Mouse (Mus musculus) retina, postnatal 7 days (tissue): ENCODE measurements around the gene Scamp3.

Source experiments
- DNase-seq: peaks from one replicate; pipeline ENCODE4 v3.0.0-alpha.2; 2012; ENCODE audit warnings: low read depth, low spot score

Scamp3 gene

DNA sequence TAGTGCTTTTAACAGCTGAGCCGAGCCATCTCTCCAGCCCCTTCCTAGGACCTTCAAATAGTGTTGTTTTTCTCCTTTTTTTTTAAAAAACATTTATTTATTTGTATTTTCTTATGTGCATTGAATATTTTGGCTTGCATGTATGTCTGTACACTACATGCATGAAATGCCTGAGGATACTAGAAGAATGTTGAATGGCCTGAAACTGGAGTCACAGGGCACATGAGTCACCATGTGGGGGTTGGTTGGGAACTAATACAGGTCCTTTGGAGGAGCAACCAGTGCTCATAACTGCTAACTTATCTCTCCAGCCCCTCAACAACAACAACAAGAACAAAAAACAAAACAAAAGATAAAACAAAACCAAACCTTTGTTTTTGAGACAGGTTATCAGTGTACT, 14.2 kb upstream of the Scamp3 start:
- no peak for DNase-seq

GRCm38 (mm10) chr3:89163643-89164245, 13.5 kb upstream of the Scamp3 start:
- DNase-seq, result no peak

DNA sequence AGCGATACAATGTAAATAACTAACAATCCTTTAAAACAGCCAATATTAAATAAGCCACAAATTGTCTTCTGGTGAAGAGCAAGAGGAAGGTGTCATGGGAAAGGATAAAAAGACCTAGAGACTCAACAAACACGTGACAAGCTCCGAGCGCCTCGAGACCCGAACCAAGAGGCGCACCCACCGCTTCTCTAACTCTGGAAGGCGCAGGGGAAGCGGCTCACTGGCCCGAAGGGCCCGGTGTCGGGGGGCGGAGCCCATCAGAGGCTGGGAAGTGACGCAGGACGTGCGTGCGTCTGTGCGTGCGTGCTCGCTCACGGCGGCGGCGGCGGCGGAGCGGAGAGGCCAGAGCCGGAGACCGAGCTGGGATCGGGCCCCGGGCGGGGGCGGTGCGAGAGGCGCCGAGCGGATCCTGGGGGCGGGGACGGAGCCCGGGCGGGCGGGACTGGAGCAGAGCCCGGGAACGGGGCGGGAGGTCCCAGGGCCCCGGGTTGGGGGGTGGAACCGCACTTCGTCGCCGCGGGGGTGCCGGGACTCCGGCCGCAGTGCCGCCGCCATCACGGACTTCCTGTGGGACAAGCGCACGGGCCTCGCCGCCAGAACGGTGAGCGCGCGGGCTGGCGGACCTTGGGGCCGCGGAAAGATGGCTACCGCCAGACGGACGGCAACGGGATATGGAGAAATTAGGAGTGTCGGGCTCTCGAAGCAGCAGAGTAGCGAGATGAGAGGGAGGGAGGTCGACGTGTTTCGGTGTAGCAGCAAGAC, 12.6 kb upstream of the Scamp3 start, which contains the start of gene Clk2:
Gene Clk2, plus strand, starts transcription at position 290 of the 762 bp plus-strand sequence.
- DNase-seq, result peak; percentile 86

DNA sequence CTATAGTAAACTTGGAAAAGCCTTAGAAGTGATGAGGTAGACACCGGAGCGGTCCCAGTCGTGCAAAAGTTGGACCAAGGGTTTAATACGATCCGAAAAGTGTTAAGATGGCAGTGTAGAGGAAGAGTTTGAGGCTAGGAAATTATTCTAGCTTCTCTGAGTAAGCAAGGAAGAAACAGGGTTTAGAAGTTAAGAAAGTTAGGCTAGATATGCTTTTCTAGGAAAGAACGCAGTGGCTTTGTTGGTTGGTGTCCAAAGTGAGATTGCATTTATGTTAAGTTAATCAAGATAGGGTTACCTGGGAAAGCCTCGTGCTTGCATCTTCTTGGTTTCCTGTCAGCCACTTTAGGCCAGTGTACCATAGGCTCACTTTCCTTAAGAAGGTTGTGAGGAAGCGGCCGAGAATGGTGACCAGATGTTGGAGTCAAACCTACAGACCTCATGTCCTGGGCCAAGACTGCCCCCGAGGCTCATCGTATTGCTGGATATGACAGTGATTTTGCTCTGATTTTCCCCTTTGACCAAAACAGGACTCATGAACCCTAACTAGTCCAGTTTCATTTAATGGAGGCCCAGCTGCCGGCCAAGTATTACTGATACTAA, 11.9 kb upstream of the Scamp3 start:
- DNase-seq, result no peak

- DNase-seq, result no peak
Measured at GRCm38 (mm10) chr3:89166945-89167344, 10.3 kb upstream of the Scamp3 start.

GRCm38 (mm10) chr3:89174844-89175243, 2.4 kb upstream of the Scamp3 start:
- DNase-seq, result no peak

- DNase-seq, result no peak
Measured at GRCm38 (mm10) chr3:89175544-89175943, 1.7 kb upstream of the Scamp3 start.

DNA sequence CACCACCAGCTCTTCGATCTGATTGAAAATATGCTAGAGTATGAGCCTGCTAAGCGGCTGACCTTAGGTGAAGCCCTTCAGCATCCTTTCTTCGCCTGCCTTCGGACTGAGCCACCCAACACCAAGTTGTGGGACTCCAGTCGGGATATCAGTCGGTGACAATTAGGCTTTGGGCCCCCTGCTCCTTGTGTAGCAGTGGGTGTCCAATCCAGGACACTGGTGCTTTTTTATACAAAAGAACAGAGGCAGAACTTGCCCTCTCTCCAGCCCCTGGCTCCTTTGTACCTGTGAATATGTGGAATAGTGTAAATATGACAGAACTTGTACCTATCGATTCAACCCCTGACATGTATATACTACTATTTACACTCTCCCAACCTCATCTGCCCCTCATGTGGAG, 852 bp upstream of the Scamp3 start:
- DNase-seq, result no peak

DNA sequence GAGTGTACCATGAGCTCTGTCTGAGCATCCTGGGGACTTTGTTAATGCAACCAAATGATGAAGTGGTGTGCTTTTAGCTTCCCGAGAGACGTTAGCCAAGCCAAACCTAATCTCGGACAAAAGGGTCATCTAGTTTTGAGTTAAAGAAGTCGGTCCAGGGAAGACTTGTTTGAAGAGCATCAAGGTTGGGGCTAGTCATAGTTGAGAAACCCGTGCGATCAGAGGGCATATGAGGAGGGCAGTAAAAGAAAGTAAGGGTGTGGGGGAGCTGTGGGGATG, 773 bp downstream of the Scamp3 start:
- no peak for DNase-seq

- no peak for DNase-seq
Measured at GRCm38 (mm10) chr3:89179056-89179455, 1.8 kb downstream of the Scamp3 start.

DNA sequence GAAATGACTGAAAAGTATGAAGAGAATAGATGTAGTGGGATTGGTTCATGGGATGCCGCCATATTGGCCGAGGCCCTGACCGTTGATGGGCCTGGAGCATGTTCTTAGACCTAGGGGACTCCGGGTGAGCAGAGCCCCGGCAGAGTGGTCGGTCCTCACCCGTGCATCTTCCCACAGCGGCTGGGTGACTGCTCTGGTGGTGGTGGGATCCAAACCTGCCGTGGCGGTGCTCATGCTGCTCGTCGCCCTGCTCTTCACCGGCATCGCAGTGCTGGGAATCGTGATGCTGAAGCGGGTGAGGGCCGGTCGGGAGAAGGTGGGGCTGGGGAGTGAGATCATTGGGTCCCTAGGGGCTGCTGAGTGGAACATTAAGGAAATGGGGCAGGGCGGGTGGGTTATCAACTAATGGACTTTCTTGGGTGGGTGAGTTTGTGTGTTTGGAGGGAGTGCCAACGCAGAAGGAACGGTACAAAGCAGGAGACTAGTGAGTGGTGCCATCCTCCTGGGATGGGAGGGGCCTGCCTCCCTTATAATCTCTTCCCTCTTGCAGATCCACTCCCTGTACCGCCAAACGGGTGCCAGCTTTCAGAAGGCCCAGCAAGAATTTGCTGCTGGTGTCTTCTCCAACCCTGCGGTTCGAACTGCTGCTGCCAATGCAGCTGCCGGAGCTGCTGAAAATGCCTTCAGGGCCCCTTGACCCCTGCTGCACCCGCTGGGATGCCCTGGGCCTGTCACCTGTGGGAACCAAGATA, 4.7 kb downstream of the Scamp3 start:
- DNase-seq, result no peak

DNA sequence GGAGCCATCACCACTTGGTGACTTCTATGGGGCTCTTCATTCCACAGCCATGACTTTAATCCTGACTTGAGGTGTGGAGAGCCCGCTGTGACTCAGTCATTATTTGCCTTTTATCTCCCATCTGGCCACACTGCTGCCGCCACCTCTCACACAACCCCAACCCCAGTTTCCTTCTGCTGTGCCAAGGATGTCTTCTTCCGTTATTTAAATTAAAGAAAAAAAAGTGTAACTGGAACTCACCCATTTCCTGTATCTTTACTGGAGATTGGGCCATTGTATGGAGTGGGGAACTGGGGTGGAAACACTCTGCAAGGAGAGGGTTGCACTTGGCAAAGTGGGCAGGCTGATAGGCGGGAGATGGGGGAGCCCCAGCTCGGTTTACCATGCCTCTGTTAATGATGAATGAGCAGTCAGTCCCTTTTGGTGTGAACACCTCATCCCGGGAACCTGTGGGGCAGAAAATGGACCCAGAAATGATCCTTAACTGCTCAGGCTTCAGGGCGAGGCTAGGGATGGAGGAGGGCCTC, 5.3 kb downstream of the Scamp3 start:
- no peak for DNase-seq

- peak; percentile 68 for DNase-seq
Measured at GRCm38 (mm10) chr3:89183058-89183958, 6.0 kb downstream of the Scamp3 start, which contains the start of gene Fam189b. TSS of gene Fam189b (plus strand) at chr3:89183143.

- no peak for DNase-seq
Measured at GRCm38 (mm10) chr3:89183959-89184315, 6.7 kb downstream of the Scamp3 start.

GRCm38 (mm10) chr3:89187197-89187596, 9.9 kb downstream of the Scamp3 start:
- no peak for DNase-seq

DNA sequence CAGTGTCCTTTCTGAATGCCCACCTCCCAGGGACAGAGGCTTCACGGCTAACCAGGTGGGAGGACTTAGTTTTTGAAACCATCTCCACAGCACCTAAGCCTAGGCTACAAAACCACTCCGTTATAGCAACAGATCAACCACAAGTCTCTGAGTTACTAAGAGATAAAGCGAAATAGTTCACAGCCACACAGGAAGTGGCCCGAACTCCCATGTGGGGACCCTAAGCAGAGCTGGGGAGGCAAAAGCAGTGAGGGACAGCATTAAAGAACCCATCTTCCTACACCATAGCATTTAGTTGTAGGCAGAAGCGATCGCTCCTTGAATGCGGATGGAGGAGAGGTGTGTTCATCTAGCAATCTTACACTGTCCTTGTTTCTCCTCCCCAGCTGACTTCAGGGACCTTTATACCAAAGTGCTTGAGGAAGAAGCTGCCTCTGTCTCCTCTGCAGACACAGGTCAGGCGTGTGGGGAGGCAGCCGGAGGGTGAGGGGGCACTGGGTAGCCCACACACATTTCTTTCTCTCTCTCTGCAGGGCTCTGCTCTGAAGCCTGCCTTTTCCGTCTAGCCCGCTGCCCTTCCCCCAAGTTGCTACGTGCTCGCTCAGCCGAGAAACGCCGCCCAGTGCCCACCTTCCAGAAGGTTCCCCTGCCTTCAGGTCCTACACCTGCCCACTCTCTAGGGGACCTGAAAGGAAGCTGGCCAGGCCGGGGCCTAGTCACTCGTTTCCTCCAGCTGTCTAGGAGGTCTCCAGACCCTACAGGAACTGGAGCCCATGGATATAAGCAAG, 10.6 kb downstream of the Scamp3 start:
- no peak for DNase-seq

DNA sequence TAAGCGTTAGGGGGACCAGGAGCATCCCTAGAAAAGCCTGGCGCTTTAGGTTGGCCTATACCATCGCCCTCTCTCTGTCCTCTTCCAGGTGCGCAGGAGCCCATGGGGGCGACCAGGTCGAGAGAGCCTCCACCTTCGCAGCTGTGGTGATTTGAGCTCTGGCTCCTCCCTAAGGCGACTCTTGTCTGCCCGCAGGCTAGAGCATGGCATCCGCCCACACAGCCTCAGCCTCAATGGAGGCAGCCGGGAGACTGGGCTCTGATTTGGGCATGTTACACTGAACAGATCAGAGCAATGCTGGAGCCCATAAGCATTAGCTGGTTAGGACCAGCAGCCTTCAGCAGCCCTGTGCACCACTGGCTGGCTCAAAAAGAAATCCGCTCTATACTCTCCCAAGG, 11.2 kb downstream of the Scamp3 start:
- no peak for DNase-seq

- DNase-seq, result no peak
Measured at GRCm38 (mm10) chr3:89190436-89190835, 13.2 kb downstream of the Scamp3 start.

- no peak for DNase-seq
Measured at GRCm38 (mm10) chr3:89193351-89193750, 16.1 kb downstream of the Scamp3 start.

GRCm38 (mm10) chr3:89193853-89194252, 16.6 kb downstream of the Scamp3 start:
- no peak for DNase-seq
